Mouse (Mus musculus): ENCODE measurements around the gene Gpr161. TPM values are rescaled to one million over a fixed set of nuclear protein-coding genes. Genes with fewer than 3 reads are reported as not detected.
A peak's percentile ranks its signal among the peaks of the same experiment; 100 is the strongest.

The Gpr161 gene
- not detected in 2 replicates for total RNA-seq (2017)

GRCm38 (mm10) chr1:165295489-165295888 lies at the start of gene Gpr161:
Gene Gpr161 (plus strand): TSS chr1:165295789.
- ATAC-seq (ENCODE audit: extremely low read depth, insufficient number of reproducible peaks, low FRiP score, poor library complexity, severe bottlenecking), result no peak

- no peak for ATAC-seq (ENCODE audit: extremely low read depth, insufficient number of reproducible peaks, low FRiP score, poor library complexity, severe bottlenecking)
These were observed 49.0 kb upstream of the Gpr161 start for GRCm38 (mm10) chr1:165246587-165246986.

GRCm38 (mm10) chr1:165247085-165247484 lies 48.5 kb upstream of the Gpr161 start:
- ATAC-seq (ENCODE audit: extremely low read depth, insufficient number of reproducible peaks, low FRiP score, poor library complexity, severe bottlenecking), result no peak

GRCm38 (mm10) chr1:165247788-165248187 lies 47.8 kb upstream of the Gpr161 start:
- no peak for ATAC-seq (ENCODE audit: extremely low read depth, insufficient number of reproducible peaks, low FRiP score, poor library complexity, severe bottlenecking)

GRCm38 (mm10) chr1:165248842-165249241 lies 46.7 kb upstream of the Gpr161 start:
- ATAC-seq (ENCODE audit: extremely low read depth, insufficient number of reproducible peaks, low FRiP score, poor library complexity, severe bottlenecking), result no peak

GRCm38 (mm10) chr1:165250546-165250945 lies 45.0 kb upstream of the Gpr161 start:
- ATAC-seq (ENCODE audit: extremely low read depth, insufficient number of reproducible peaks, low FRiP score, poor library complexity, severe bottlenecking), result no peak

GRCm38 (mm10) chr1:165252027-165252671 lies 43.4 kb upstream of the Gpr161 start:
- ATAC-seq (ENCODE audit: extremely low read depth, insufficient number of reproducible peaks, low FRiP score, poor library complexity, severe bottlenecking), result peak; percentile 55; the same call in 1 of the 2 replicates

- no peak for ATAC-seq (ENCODE audit: extremely low read depth, insufficient number of reproducible peaks, low FRiP score, poor library complexity, severe bottlenecking)
These were observed 20.6 kb upstream of the Gpr161 start for GRCm38 (mm10) chr1:165274946-165275345.

- ATAC-seq (ENCODE audit: extremely low read depth, insufficient number of reproducible peaks, low FRiP score, poor library complexity, severe bottlenecking), result no peak
These were observed 14.8 kb upstream of the Gpr161 start for GRCm38 (mm10) chr1:165280741-165281140.

GRCm38 (mm10) chr1:165281351-165282221 lies 14.0 kb upstream of the Gpr161 start:
- ATAC-seq (ENCODE audit: extremely low read depth, insufficient number of reproducible peaks, low FRiP score, poor library complexity, severe bottlenecking), result no peak

- no peak for ATAC-seq (ENCODE audit: extremely low read depth, insufficient number of reproducible peaks, low FRiP score, poor library complexity, severe bottlenecking)
These were observed 13.2 kb upstream of the Gpr161 start for GRCm38 (mm10) chr1:165282222-165282966.

GRCm38 (mm10) chr1:165282967-165283345 lies 12.6 kb upstream of the Gpr161 start:
- no peak for ATAC-seq (ENCODE audit: extremely low read depth, insufficient number of reproducible peaks, low FRiP score, poor library complexity, severe bottlenecking)

GRCm38 (mm10) chr1:165284096-165284495 lies 11.5 kb upstream of the Gpr161 start:
- ATAC-seq (ENCODE audit: extremely low read depth, insufficient number of reproducible peaks, low FRiP score, poor library complexity, severe bottlenecking), result no peak

- no peak for ATAC-seq (ENCODE audit: extremely low read depth, insufficient number of reproducible peaks, low FRiP score, poor library complexity, severe bottlenecking)
These were observed 7.4 kb upstream of the Gpr161 start for GRCm38 (mm10) chr1:165288165-165288564.

GRCm38 (mm10) chr1:165289831-165290230 lies 5.8 kb upstream of the Gpr161 start:
- no peak for ATAC-seq (ENCODE audit: extremely low read depth, insufficient number of reproducible peaks, low FRiP score, poor library complexity, severe bottlenecking)

- ATAC-seq (ENCODE audit: extremely low read depth, insufficient number of reproducible peaks, low FRiP score, poor library complexity, severe bottlenecking), result no peak
These were observed 4.0 kb upstream of the Gpr161 start for GRCm38 (mm10) chr1:165291606-165292005.

GRCm38 (mm10) chr1:165301108-165301507 lies 5.5 kb downstream of the Gpr161 start:
- ATAC-seq (ENCODE audit: extremely low read depth, insufficient number of reproducible peaks, low FRiP score, poor library complexity, severe bottlenecking), result no peak

GRCm38 (mm10) chr1:165301567-165301966 lies 6.0 kb downstream of the Gpr161 start:
- no peak for ATAC-seq (ENCODE audit: extremely low read depth, insufficient number of reproducible peaks, low FRiP score, poor library complexity, severe bottlenecking)

GRCm38 (mm10) chr1:165302455-165303208 lies 7.0 kb downstream of the Gpr161 start:
- no peak for ATAC-seq (ENCODE audit: extremely low read depth, insufficient number of reproducible peaks, low FRiP score, poor library complexity, severe bottlenecking)

Measured in neutrophil, adult 5-6 weeks (primary cell).